Mouse (Mus musculus) forebrain, embryonic 11.5 days (tissue): ENCODE data around the gene St7l. TPM values are rescaled to one million over a fixed set of nuclear protein-coding genes. Genes with fewer than 3 reads are reported as not detected.

Source experiments
- ATAC-seq: fragments of 200-750 bp; cut with Nextera tagmentation; replicated peaks from 2 replicates; pipeline ENCODE4 v1.8.0; 2017; ENCODE audit warnings: moderate TSS enrichment; ENCODE audit not compliant: low FRiP score
- DNase-seq: peaks from one replicate; pipeline ENCODE4 v3.0.0-alpha.2; 2017; ENCODE audit warnings: low spot score
- H3K27ac ChIP-seq: fragments of 300-500 bp; sonication (generic); 2 replicates; pipeline ENCODE4 v1.5.1; 2014; ENCODE audit warnings: low read depth, low read length
- H3K27me3 ChIP-seq: fragments of 300-500 bp; sonication (generic); 2 replicates; pipeline ENCODE4 v1.6.1; 2014; ENCODE audit warnings: mild to moderate bottlenecking, low read length, mixed read lengths; ENCODE audit not compliant: control insufficient read depth, insufficient read depth
- H3K36me3 ChIP-seq: fragments of 300-500 bp; sonication (generic); 2 replicates; pipeline ENCODE4 v1.6.1; 2014; ENCODE audit warnings: mild to moderate bottlenecking, low read length, moderate library complexity, mixed read lengths; ENCODE audit not compliant: control insufficient read depth, insufficient read depth
- H3K4me1 ChIP-seq: fragments of 300-500 bp; sonication (generic); replicated peaks from 2 replicates; pipeline ENCODE4 v1.6.1; 2014; ENCODE audit warnings: low read length, mixed read lengths; ENCODE audit not compliant: control insufficient read depth, insufficient read depth
- H3K4me2 ChIP-seq: fragments of 300-500 bp; sonication (generic); 2 replicates; pipeline ENCODE4 v1.6.1; 2014; ENCODE audit warnings: low read depth, mild to moderate bottlenecking, low read length, moderate library complexity, mixed read lengths; ENCODE audit not compliant: severe bottlenecking
- H3K4me3 ChIP-seq: fragments of 300-500 bp; sonication (generic); 2 replicates; pipeline ENCODE4 v1.5.1; 2014; ENCODE audit warnings: low read depth, low read length
- H3K9ac ChIP-seq: fragments of 300-500 bp; sonication (generic); 2 replicates; pipeline ENCODE4 v1.6.1; 2014; ENCODE audit warnings: low read length
- H3K9me3 ChIP-seq: fragments of 300-500 bp; sonication (generic); 2 replicates; pipeline ENCODE4 v1.6.1; 2016; ENCODE audit warnings: low read length, mixed read lengths; ENCODE audit not compliant: control insufficient read depth
- WGBS: fragments of 180-500 bp; shearing (Covaris S2); extraction: QIAGEN DNeasy Blood & Tissue Kit; methylation state at CpG from one replicate; pipeline ENCODE4 v1.1.7; 2014; 5-methylcytosine and 5-hydroxymethylcytosine counted together
- polyA plus RNA-seq: library from polyadenylated mRNA; unstranded; fragments of >200 nt; fragmentation: Nextera tagmentation; extraction: Ambion mirVana; gene quantifications from 2 replicates; pipeline ENCODE4 v1.2.1, GENCODE M21; 2014

The St7l gene
- polyA plus RNA-seq, 1 experiment from 2014 or later: 30.3 TPM

GRCm38 (mm10) chr3:104822413-104822812 is 41.4 kb upstream of the St7l start:
- no peaks in the 10 kb centered on the region for H3K36me3 ChIP-seq
- H3K9ac ChIP-seq: no peak overlapping the region
- no peak overlapping the region for H3K4me3 ChIP-seq
- no peak overlapping the region for H3K27ac ChIP-seq
- H3K4me1 ChIP-seq: peaks cover 4% of the 10 kb centered on the region; the same call in 1 of the 2 replicates
- ATAC-seq (no peak), DNase-seq (no peak)
- H3K9me3 ChIP-seq: no peaks in the 10 kb centered on the region
- no peak overlapping the region for H3K4me2 ChIP-seq
- 86% methylated on average over 3 of the region's 3 CpGs for WGBS
- no peaks in the 10 kb centered on the region for H3K27me3 ChIP-seq

DNA sequence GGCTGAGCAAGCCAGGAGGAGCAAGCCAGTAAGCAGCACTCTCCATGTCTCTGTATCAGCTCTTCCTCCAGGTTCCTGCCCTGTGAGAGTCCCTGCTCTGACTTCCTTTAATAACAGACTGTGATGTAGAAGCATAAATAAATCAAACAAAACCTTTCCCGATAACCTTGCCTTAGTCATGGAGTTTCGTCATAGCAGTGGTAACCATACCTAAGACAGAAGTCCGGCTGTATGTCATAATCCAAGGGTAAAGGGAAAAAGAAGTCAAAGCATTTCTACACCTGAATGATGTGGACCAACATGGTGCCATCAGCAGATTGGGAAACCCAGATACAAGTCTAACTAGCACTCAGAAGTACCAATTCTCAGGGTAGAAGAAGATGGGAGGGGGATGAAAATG is 28.0 kb upstream of the St7l start:
- no peaks in the 10 kb centered on the region for H3K27me3 ChIP-seq
- no peak overlapping the region for H3K4me2 ChIP-seq
- H3K36me3 ChIP-seq: peaks cover 4% of the 10 kb centered on the region; the same call in 1 of the 2 replicates
- H3K9ac ChIP-seq: no peak overlapping the region
- no peak overlapping the region for H3K4me3 ChIP-seq
- DNase-seq (no peak), ATAC-seq (no peak)
- no peak overlapping the region for H3K27ac ChIP-seq
- H3K9me3 ChIP-seq: no peaks in the 10 kb centered on the region
- 94% methylated on average over 3 of the region's 3 CpGs for WGBS
- H3K4me1 ChIP-seq: no peaks in the 10 kb centered on the region

DNA sequence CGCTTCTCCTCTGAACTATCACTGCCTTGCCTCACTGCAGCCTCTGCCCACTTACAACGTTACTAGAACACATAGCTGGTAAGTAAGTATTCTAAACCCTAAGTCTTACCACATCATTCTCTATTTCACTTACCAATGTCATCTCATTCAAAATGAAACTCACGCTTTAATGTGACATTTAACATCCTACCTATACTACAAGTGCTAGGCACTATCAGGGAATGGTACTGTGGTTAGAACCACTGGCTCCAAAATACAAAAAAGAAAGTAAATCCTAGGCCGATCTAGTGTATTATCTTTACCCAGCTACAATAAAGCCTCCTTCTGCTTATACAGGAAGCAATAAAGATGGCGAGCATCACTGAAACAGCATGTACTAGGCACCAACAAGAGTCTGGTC is 22.8 kb upstream of the St7l start:
- DNase-seq: no peak
- 96% methylated on average over 5 of the region's 5 CpGs for WGBS
- H3K36me3 ChIP-seq: peaks cover 2% of the 10 kb centered on the region; the same call in 1 of the 2 replicates
- no peak overlapping the region for H3K27ac ChIP-seq
- no peaks in the 10 kb centered on the region for H3K9me3 ChIP-seq
- no peak for ATAC-seq
- H3K4me3 ChIP-seq: no peak overlapping the region
- H3K4me1 ChIP-seq: no peaks in the 10 kb centered on the region
- H3K9ac ChIP-seq: no peak overlapping the region
- H3K4me2 ChIP-seq: no peak overlapping the region
- H3K27me3 ChIP-seq: no peaks in the 10 kb centered on the region

DNA sequence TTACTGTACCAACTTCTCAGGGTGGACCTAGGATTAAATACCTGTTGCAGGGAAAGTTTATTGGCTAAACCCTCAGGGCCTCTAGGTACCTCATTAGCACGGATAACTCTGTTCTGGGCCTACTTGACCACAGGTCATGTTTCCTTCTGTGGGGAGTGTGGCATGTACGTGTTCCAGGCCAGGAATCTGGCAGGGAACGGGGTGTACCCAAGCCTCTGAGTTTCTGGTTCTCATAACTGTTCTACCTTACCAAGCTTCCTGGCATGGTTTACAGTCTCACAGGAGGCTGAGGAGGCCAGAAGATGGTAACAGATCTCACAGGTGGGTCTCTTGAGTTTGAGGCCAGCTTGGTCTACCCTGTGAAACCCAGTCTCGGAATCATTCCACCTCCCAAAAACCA is 17.2 kb upstream of the St7l start:
- no peaks in the 10 kb centered on the region for H3K9me3 ChIP-seq
- H3K4me2 ChIP-seq: no peak overlapping the region

GRCm38 (mm10) chr3:104854465-104854864 is 9.3 kb upstream of the St7l start:
- Histone ChIP-seq H3K27ac (no peak overlapping the region), H3K4me1 (no peaks in the 10 kb centered on the region), H3K36me3 (no peaks in the 10 kb centered on the region), H3K4me2 (no peak overlapping the region), H3K4me3 (no peak overlapping the region), H3K9ac (no peak overlapping the region), H3K27me3 (no peaks in the 10 kb centered on the region), H3K9me3 (no peaks in the 10 kb centered on the region)
- 90% methylated on average over 1 of the region's 1 CpGs for WGBS
- DNase-seq (no peak), ATAC-seq (no peak)

More for the DNA sequence above, 17.2 kb upstream of the St7l start:
- Histone ChIP-seq H3K36me3 (peaks cover 2% of the 10 kb centered on the region; the same call in 1 of the 2 replicates), H3K4me1 (no peaks in the 10 kb centered on the region), H3K9ac (no peak overlapping the region), H3K27ac (no peak overlapping the region), H3K4me3 (no peak overlapping the region), H3K27me3 (no peaks in the 10 kb centered on the region)
- no peak for ATAC-seq
- DNase-seq: no peak
- 92% methylated on average over 4 of the region's 4 CpGs for WGBS

DNA sequence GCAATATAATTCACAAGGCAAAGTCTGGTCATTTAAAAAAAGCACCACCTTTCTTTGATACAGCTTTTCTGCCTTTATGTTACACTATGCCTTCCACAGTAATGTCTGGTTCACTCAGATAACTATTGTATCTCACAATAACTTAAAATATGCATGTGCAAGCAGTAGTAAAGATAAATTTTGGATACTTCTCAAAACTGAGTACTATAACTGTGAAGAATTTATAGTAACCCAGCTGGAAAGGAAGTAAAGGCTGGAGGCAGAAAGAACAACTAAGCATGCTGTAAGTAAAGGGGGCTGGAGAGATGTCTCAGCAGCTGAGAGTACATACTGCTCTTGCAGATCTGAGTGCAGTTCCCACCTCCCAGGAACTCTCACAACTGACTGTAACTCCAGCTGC is 8.9 kb upstream of the St7l start:
- Histone ChIP-seq H3K4me1 (no peaks in the 10 kb centered on the region), H3K27me3 (no peaks in the 10 kb centered on the region), H3K4me2 (no peak overlapping the region), H3K9me3 (no peaks in the 10 kb centered on the region), H3K9ac (no peak overlapping the region), H3K27ac (no peak overlapping the region), H3K36me3 (no peaks in the 10 kb centered on the region), H3K4me3 (no peak overlapping the region)
- ATAC-seq (no peak), DNase-seq (no peak)

DNA sequence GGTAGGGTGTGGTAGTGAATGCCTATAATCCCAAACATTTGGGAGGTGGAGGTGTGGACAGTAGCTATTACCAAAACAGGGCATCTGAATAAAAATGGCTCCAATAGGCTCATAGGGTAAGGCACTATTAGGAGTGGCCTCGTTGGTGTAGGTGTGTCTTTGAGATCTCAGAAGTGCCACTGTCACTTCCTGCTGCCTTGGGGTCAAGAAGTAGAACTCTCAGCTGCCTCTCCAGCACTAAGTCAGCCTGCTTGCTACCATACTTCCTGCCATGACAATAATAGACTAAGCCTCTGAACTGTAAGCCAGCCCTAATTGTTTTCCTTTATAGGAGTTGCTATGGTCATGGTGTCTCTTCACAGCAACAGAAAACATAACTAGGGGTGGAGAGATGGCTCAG is 7.7 kb upstream of the St7l start:
- ATAC-seq (no peak), DNase-seq (no peak)
- Histone ChIP-seq H3K9ac (no peak overlapping the region), H3K27me3 (no peaks in the 10 kb centered on the region), H3K4me1 (no peaks in the 10 kb centered on the region), H3K9me3 (no peaks in the 10 kb centered on the region), H3K27ac (no peak overlapping the region), H3K4me2 (no peak overlapping the region), H3K36me3 (no peaks in the 10 kb centered on the region), H3K4me3 (no peak overlapping the region)
- WGBS: 90% methylated on average over 1 of the region's 1 CpGs

GRCm38 (mm10) chr3:104858560-104858959 is 5.2 kb upstream of the St7l start:
- no peak for ATAC-seq
- Histone ChIP-seq H3K4me2 (no peak overlapping the region), H3K27ac (no peak overlapping the region), H3K27me3 (no peaks in the 10 kb centered on the region), H3K9me3 (no peaks in the 10 kb centered on the region), H3K9ac (no peak overlapping the region), H3K36me3 (no peaks in the 10 kb centered on the region), H3K4me3 (no peak overlapping the region), H3K4me1 (no peaks in the 10 kb centered on the region)
- 88% methylated on average over 1 of the region's 1 CpGs for whole genome bisulfite sequencing
- DNase-seq: no peak

GRCm38 (mm10) chr3:104864651-104865340 is 991 bp downstream of the St7l start:
- no peaks in the 10 kb centered on the region for H3K36me3 ChIP-seq
- DNase-seq (peak; percentile 90), ATAC-seq (peak; percentile 90)
- no peaks in the 10 kb centered on the region for H3K9me3 ChIP-seq
- no peaks in the 10 kb centered on the region for H3K27me3 ChIP-seq
- under 1% methylated on average over 48 of the region's 48 CpGs for WGBS
- H3K4me2 ChIP-seq: peak overlapping the region; percentile 71
- H3K4me1 ChIP-seq: peaks cover 4% of the 10 kb centered on the region; the same call in 1 of the 2 replicates
- peak overlapping the region; percentile 98 for H3K9ac ChIP-seq
- peak overlapping the region; percentile 94 for H3K4me3 ChIP-seq
- peak overlapping the region; percentile 95 for H3K27ac ChIP-seq
